Mouse (Mus musculus) hindbrain, postnatal 0 days (tissue): ENCODE results near the gene Zfp366. TPM values are rescaled to one million over a fixed set of nuclear protein-coding genes. Genes with fewer than 3 reads are reported as not detected.

Experiments used
- ATAC-seq: fragments of 200-750 bp; cut with Nextera tagmentation; 2 replicates; pipeline ENCODE4 v1.8.0; 2017; ENCODE audit warnings: mild to moderate bottlenecking, moderate TSS enrichment, moderate library complexity
- DNase-seq: peaks from one replicate; pipeline ENCODE4 v3.0.0-alpha.2; 2015; ENCODE audit warnings: low spot score
- H3K27ac ChIP-seq: fragments of 300-500 bp; sonication (generic); 2 replicates; pipeline ENCODE4 v1.5.1; 2014; ENCODE audit warnings: mild to moderate bottlenecking
- H3K27me3 ChIP-seq: fragments of 300-500 bp; sonication (generic); 2 replicates; pipeline ENCODE4 v1.6.1; 2014; ENCODE audit warnings: low read length, mixed read lengths; ENCODE audit not compliant: insufficient read depth
- H3K36me3 ChIP-seq: fragments of 300-500 bp; sonication (generic); 2 replicates; pipeline ENCODE4 v1.6.1; 2014; ENCODE audit warnings: low read length, mixed read lengths; ENCODE audit not compliant: insufficient read depth
- H3K4me1 ChIP-seq: fragments of 300-500 bp; sonication (generic); 2 replicates; pipeline ENCODE4 v1.6.1; 2014; ENCODE audit warnings: antibody characterized with exemption, low read length, mixed read lengths; ENCODE audit not compliant: insufficient read depth
- H3K4me2 ChIP-seq: fragments of 300-500 bp; sonication (generic); 2 replicates; pipeline ENCODE4 v1.6.1; 2014; ENCODE audit warnings: low read depth, mild to moderate bottlenecking, low read length, moderate library complexity, mixed read lengths
- H3K4me3 ChIP-seq: fragments of 300-500 bp; sonication (generic); 2 replicates; pipeline ENCODE4 v1.5.1; 2014; ENCODE audit warnings: low read length
- H3K9ac ChIP-seq: fragments of 300-500 bp; sonication (generic); replicated peaks from 2 replicates; pipeline ENCODE4 v1.6.1; 2014; ENCODE audit warnings: mild to moderate bottlenecking, low read length, moderate library complexity, mixed read lengths
- H3K9me3 ChIP-seq: fragments of 300-500 bp; sonication (generic); 2 replicates; pipeline ENCODE4 v1.6.1; 2016; ENCODE audit warnings: low read length, mixed read lengths
- CTCF ChIP-seq: IDR thresholded peaks from 2 replicates; pipeline ENCODE4 v1.5.1; 2016; ENCODE audit warnings: antibody characterized with exemption, control low read depth, low read depth
- WGBS: fragments of 180-500 bp; shearing (Covaris S2); extraction: QIAGEN DNeasy Blood & Tissue Kit; methylation state at CpG from one replicate; pipeline ENCODE4 v1.1.7; 2014; 5-methylcytosine and 5-hydroxymethylcytosine counted together
- polyA plus RNA-seq: library from polyadenylated mRNA; unstranded; fragments of >200 nt; fragmentation: Nextera tagmentation; extraction: Ambion mirVana; gene quantifications from 2 replicates; pipeline ENCODE4 v1.2.1, GENCODE M21; 2015
- total RNA-seq: library from RNA; depleted of rRNA; stranded (reverse); fragments of >200 nt; gene quantifications from 2 replicates; pipeline ENCODE4 v1.2.3, GENCODE M21; 2014

Gene Zfp366
- total and polyA plus RNA-seq, 2 experiments from 2014 or later = 0.30 to 2.2 TPM

- no peak for DNase-seq
- Histone ChIP-seq H3K9me3 (no peaks in the 10 kb centered on the region), H3K4me1 (no peaks in the 10 kb centered on the region), H3K4me3 (no peak overlapping the region), H3K4me2 (no peak overlapping the region), H3K27me3 (no peaks in the 10 kb centered on the region), H3K36me3 (no peaks in the 10 kb centered on the region), H3K27ac (no peak overlapping the region), H3K9ac (no peak overlapping the region)
- 15% methylated on average over 4 of the region's 4 CpGs for WGBS
- ATAC-seq = no peak
- TF ChIP-seq CTCF = no peak
Observed at GRCm38 (mm10) chr13:99217984-99218383, 33.4 kb downstream of the Zfp366 start.

GRCm38 (mm10) chr13:99219586-99219985, 35.0 kb downstream of the Zfp366 start:
- 87% methylated on average over 4 of the region's 4 CpGs for WGBS
- Histone ChIP-seq H3K27ac (no peak overlapping the region), H3K4me3 (no peak overlapping the region), H3K27me3 (no peaks in the 10 kb centered on the region), H3K9me3 (no peaks in the 10 kb centered on the region), H3K36me3 (no peaks in the 10 kb centered on the region), H3K4me1 (no peaks in the 10 kb centered on the region), H3K9ac (no peak overlapping the region), H3K4me2 (no peak overlapping the region)
- DNase-seq = no peak
- no peak for TF ChIP-seq CTCF
- no peak for ATAC-seq

GRCm38 (mm10) chr13:99221996-99222395, 37.4 kb downstream of the Zfp366 start:
- Histone ChIP-seq H3K27me3 (no peaks in the 10 kb centered on the region), H3K4me2 (no peak overlapping the region), H3K36me3 (no peaks in the 10 kb centered on the region), H3K9ac (no peak overlapping the region), H3K9me3 (no peaks in the 10 kb centered on the region), H3K4me1 (0 out of 2 replicates have a peak, but pooled peaks cover 3% of the 10 kb centered on the region), H3K4me3 (no peak overlapping the region), H3K27ac (no peak overlapping the region)
- WGBS = 96% methylated on average over 3 of the region's 3 CpGs
- DNase-seq (no peak), ATAC-seq (no peak)
- no peak for TF ChIP-seq CTCF

- Histone ChIP-seq H3K9me3 (no peaks in the 10 kb centered on the region), H3K27ac (no peak overlapping the region), H3K4me2 (no peak overlapping the region), H3K4me1 (0 out of 2 replicates have a peak, but pooled peaks cover 3% of the 10 kb centered on the region), H3K36me3 (no peaks in the 10 kb centered on the region), H3K9ac (no peak overlapping the region), H3K27me3 (no peaks in the 10 kb centered on the region), H3K4me3 (no peak overlapping the region)
- no peak for DNase-seq
- WGBS = 82% methylated on average over 5 of the region's 5 CpGs
- ATAC-seq = no peak
- no peak for TF ChIP-seq CTCF
Observed at GRCm38 (mm10) chr13:99222476-99222875, 37.9 kb downstream of the Zfp366 start.

- Histone ChIP-seq H3K27ac (no peak overlapping the region), H3K36me3 (no peaks in the 10 kb centered on the region), H3K27me3 (no peaks in the 10 kb centered on the region), H3K4me1 (0 out of 2 replicates have a peak, but pooled peaks cover 3% of the 10 kb centered on the region), H3K9ac (no peak overlapping the region), H3K4me3 (no peak overlapping the region), H3K9me3 (no peaks in the 10 kb centered on the region), H3K4me2 (no peak overlapping the region)
- ATAC-seq (no peak), DNase-seq (no peak)
- no peak for TF ChIP-seq CTCF
- WGBS = 69% methylated on average over 8 of the region's 8 CpGs
Observed at GRCm38 (mm10) chr13:99223321-99223884, 38.8 kb downstream of the Zfp366 start.

- no peak for TF ChIP-seq CTCF
- no peaks in the 10 kb centered on the region for H3K27me3 ChIP-seq
- H3K4me1 ChIP-seq = 0 out of 2 replicates have a peak, but pooled peaks cover 3% of the 10 kb centered on the region
- H3K9me3 ChIP-seq = no peaks in the 10 kb centered on the region
- WGBS = 93% methylated on average over 8 of the region's 8 CpGs
- DNase-seq (no peak), ATAC-seq (no peak)
- H3K9ac ChIP-seq = no peak overlapping the region
- no peak overlapping the region for H3K4me2 ChIP-seq
- no peak overlapping the region for H3K27ac ChIP-seq
- H3K36me3 ChIP-seq = no peaks in the 10 kb centered on the region
- no peak overlapping the region for H3K4me3 ChIP-seq
Observed at GRCm38 (mm10) chr13:99223917-99224316, 39.3 kb downstream of the Zfp366 start.

GRCm38 (mm10) chr13:99225374-99226240, 41.0 kb downstream of the Zfp366 start:
- DNase-seq (no peak), ATAC-seq (no peak)
- Histone ChIP-seq H3K27me3 (no peaks in the 10 kb centered on the region), H3K4me2 (no peak overlapping the region), H3K9ac (no peak overlapping the region), H3K4me3 (no peak overlapping the region), H3K27ac (no peak overlapping the region), H3K4me1 (0 out of 2 replicates have a peak, but pooled peaks cover 3% of the 10 kb centered on the region), H3K9me3 (no peaks in the 10 kb centered on the region), H3K36me3 (no peaks in the 10 kb centered on the region)
- TF ChIP-seq CTCF = no peak
- WGBS = 70% methylated on average over 10 of the region's 10 CpGs
